Mouse (Mus musculus): ENCODE results near the gene Tmem242.

GRCm38 (mm10) chr17:5388351-5388750 is 51.7 kb downstream of the Tmem242 start:
- TF ChIP-seq POLR2A (IDR thresholded peaks at IDR 0.05; ENCODE audit: low read depth, low read length) (no peak), CTCF (IDR thresholded peaks at IDR 0.05; ENCODE audit: extremely low read depth, insufficient read length, insufficient replicate concordance, low read depth, low read length) (no peak)

Data from small intestine, adult 2 months (tissue).